Mouse (Mus musculus): ENCODE measurements at regions not wholly inside any gene's neighbourhood (a gene's known extent, or its start where the extent isn't known, plus 50 kb on each side); places are given as distances from the start of the nearest gene placed in this dataset.
"Not testable (repeated sequence)": the region's sequence is repeated elsewhere in the genome, so short reads cannot be mapped to it uniquely, and the experiment has no call there.

DNA sequence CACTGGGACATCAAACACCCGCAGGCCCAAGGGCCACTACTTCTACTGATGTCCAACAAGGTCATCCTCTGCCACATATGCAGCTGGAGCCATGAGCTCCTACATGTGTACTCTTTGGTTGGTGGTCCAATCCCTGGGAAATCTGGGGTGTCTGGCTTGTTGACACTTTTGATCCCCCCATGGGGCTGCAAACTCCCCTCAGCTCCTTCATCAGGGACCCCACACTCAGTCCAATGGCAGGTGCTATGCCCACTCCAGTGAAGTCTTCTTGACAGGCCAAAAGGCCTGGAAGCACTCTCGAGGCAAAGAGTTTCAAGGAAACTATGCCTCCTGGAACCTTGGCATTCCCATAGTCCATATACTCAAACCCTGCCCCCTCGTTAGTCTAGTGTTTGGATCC is 570.8 kb upstream of the Smc2 start:
- DNase-seq = no peak

DNA sequence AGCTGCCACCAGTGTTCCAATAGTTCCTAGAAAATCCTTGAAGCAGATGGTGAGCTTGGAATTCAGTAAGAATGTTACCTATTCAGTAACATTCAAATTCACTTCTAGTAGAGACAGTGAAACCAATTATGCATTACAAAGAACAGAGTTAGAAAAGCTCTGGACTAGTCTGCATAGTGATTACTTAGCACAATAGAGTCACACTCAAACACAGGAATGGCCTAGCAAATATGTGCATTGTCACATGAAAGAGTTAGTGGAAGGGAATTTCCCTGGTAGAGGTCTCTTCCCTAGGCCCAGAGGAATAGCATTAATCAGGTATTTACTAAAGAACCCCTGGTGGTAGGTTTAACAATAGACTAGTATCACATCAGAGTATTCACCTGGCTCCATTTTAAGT is 570.3 kb upstream of the Smc2 start:
- not testable (repeated sequence) for DNase-seq

DNA sequence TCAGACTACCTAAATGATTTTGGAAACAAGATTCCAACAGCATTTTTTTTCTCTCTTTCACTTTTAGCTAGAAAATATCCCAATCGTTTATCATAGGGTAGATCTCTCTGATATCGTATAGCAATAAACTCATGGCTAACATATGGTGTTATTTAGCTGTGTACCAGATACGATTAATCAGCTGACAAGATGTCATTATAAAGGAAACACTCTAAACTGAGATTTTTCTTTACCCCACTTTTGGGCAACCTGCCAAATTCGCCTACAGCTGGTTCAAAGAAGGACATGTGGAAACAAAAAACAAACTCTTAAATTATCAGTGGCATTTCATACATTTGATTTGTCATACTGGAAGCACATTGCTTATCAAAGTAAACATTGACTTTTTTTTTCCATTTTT is 553.6 kb upstream of the Smc2 start:
- DNase-seq = peak; percentile 4

DNA sequence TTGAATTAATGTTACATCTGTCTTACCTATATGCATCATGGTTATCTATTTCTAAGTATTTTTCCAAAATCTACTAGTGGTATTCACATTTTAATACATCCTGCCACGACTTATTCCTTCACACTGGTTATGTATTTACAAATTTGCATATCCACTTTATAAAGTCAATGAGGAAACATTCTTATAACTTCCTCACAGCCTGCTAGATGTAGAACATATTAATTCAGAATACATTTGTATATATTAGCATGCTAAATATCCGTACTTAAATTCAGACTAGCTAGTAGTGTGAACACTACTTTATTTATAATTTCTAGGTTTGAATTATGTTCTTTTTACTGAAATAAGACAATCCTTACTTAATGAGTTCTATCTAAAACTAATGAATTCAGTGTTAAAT is 549.8 kb upstream of the Smc2 start:
- no peak for DNase-seq

DNA sequence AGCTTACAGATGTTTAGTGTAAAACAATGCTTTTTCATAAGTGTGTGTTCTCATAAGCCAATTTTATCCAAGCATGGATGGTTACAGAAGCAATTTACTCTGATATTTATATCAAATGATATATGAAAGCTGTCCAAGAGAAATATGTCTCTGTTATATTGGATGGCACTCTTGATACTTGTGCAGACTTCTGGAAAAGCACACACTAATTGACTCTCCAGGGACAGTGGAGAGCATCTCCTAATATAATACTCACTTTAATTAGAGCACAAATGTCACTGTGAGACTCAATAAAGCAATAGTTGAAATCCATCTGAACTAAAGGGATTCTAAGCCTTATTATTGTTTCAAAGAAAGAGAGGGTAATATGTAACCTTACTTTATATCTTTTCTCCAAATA is 510.8 kb upstream of the Smc2 start:
- no peak for DNase-seq

DNA sequence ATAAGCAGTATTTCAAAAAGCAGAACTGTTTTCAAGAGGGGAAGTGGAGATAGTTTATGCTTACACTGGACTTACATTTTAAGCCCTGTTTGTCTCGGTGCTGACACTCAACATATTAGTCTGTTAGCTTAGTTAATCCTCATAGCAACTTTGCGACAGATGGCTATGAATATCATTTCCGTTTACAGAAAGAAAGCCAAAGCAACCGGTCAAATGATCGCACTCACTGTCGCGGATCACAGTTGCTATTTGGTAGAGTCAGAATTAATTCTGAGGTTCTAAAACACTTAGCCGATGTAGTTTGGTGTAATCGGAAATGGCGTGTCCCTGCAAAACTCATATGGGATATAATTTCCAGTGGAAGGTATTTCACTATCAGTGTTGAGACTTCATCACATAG is 469.3 kb upstream of the Smc2 start:
- peak; percentile 2 for DNase-seq

DNA sequence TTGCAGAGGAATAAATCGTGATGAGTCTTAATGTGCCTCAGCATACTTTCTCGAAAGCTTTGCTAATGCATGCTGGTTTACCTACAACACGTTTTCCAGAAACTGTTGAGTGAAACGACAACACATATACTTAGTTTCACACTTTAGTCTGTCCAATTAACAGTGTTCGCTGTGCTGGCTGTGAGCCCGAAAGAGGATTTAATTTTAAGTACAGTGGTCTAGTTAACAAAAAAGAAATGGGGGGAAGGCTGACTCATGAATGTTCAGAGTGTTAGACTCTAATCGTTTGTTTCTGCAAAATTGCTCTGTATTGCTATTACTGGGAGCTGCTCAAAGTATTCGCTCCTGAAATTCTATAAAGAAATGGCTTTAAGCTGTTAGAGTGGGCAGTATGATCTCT is 460.1 kb upstream of the Smc2 start:
- peak; percentile 24 for DNase-seq

DNA sequence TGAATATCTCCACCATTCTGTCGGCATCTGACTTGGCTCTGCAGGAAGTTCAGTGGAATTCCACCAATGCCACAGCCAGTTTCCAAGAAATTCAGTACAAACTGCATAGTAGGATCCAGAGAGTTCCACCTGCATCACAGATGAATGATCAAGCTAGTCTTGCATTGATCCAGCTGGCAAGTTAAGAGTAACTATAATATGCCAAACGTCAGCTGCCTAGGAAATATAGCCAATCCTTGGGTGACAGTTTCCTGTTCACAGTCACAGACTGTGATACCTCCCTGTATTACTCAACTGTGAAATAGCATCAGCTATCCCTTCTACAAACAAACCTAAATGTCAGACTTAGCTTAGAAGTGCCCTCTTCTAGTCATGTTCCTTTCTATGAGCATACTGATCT is 446.6 kb upstream of the Smc2 start:
- no peak for DNase-seq

DNA sequence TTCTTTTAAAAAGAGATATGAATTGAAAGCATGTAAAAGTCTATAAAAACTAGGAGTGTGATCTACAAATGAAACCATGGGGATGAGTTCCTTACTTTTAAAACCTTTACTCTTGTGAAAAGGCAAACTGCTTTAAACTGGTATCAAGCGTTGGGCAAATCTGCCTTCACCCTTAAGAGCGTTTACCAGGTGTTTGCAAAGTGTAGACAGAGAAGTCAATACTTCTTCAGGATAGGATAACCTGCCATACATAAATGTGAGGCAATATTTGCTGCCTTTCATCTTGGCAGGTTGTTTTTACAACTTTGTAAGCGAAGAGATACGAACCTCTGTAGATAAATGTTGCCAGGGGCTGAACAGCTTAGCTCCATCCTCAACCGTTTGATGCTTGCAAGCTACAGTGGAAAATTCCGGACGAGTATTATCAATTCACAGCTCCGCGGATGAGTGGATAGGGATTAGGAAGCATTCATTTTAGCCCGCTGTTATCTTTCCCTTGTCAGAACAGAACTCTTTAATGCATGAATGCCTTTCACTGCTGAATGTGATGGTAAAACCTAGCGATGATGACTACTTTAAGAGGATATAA is 402.2 kb upstream of the Smc2 start:
- DNase-seq = no peak

DNA sequence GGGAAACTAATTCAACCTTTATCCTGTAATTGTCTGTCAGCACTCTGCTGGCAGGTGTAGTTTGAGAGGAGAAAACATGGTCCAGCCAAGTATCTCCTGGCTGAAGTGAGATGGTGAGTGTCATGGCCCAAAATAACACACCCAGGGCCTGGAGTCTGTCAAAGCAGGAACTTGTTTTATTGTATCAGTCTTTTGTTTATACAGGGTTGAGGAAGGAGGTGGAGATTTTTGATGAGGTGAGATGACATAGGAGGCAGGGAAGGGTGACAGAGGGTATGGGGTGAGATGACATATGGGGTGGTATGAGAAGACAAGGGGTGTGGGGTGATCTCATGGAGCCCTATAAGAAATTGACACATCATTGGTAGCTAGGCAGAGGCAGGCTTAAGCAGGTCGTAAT is 395.6 kb upstream of the Smc2 start:
- DNase-seq = no peak

DNA sequence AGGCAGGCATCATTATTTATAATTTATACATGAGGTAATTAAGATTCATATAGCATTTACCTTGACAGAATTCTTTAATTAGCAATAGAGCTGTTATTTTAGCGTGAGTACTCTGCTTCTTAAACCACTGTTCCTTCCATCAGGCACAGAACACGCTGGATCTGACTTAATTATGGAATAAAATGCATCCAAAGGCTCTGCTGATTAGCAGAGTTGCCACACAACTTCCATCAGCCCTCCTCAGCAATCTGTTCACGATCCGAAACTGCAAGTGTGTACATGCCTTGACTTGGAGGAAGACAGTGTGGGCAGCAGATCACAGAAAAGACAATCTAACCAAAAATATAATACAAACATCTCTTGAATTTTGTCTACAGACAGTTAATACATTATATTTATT is 388.1 kb upstream of the Smc2 start:
- DNase-seq = no peak

DNA sequence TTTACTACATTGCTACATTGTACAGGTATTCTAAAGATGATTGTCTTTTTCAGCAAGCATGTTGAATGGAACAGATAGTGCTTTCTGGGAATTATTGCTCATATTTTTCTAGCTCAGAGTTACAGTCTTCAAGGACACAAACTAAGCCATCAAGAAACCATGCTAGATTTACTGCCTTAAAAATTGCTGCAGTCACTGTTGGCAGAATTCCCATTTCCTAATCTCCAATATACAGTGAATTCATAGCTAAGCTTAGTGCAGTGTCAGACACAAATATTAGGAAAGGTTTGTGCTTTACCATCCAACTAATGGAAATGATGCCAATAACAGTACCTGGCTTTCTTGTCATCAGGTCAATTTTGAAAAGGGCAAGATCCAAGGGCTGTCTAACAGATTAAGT is 383.0 kb upstream of the Smc2 start:
- DNase-seq = no peak

DNA sequence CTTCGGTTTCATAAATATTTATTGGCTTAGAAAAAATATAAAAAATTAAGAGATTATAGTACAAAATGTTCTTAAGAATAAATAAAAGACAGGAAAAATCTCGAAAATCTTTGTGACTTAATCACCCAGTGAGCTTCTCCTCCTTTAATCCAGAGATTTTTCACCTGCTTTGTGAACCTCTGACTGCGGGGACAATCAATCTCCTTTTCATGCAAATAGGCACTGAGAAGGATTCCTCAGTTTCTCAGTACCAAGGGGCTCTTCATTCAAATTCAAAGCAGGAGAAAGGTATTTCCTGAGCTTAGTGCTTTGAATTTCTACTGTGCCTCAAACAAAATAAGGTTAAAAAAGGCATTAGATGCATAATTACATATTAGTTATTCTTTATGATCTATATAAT is 379.0 kb upstream of the Smc2 start:
- no peak for DNase-seq

DNA sequence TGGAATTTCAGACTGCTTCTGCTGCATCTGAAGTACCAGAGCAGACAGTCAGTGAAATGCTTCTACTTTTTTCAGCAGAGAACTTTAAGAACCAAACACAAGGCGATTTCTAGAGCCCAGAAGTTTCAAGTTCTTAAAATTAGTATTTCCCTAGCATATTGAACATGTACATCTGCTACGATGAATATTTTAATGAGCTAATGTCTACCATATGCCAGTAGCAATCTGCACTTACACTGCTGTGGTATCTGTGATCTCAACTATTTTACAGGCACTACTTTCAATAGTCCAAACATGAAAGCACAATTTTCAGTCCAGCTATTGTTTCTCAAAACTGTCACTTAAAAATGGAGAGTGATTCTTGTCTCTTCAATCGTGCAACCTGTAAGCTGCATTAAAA is 339.9 kb upstream of the Smc2 start:
- no peak for DNase-seq

DNA sequence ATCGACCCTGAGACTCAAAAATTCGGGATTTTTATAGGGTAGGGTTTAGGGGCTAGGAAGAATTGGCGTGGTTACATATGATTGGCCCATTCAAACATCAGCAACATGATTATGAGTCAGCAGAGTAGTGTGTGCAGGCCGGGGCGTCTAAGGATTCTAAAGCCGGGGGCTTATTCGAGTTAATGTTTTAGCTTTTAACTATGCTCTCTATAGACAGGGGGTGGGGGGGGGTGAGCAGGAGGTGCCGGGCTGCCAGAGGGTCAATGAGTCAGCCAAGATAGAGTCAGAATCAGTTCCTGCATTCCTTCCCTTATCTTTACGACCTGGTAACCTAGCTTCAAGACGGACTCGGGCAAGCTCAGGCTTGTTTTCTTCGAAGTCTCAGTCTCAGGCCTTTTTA is 333.2 kb upstream of the Smc2 start:
- DNase-seq = no peak

DNA sequence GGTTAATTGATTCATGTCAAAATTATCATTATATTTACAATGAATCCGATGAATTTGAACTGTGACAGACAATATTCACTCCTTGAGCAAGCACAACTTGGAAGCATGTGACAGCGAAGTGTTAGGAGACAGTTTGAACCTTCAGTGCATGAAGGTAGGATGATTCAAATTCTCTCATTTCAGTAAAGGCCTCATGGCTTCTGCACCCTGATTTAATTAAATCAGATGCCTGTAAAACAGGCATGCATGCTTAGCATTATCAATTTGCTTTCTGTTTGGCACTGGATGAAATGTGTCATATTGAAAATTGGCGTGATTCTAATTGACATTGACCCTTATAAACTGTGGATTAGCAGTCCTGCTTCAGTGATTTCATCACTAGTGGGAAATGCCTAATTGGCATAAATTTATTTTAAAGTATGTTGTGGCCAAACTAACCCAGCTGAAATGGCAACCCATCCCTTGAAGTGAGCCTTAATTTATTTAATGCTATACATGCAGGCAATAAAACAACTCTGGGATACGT is 321.2 kb upstream of the Smc2 start:
- no peak for DNase-seq

DNA sequence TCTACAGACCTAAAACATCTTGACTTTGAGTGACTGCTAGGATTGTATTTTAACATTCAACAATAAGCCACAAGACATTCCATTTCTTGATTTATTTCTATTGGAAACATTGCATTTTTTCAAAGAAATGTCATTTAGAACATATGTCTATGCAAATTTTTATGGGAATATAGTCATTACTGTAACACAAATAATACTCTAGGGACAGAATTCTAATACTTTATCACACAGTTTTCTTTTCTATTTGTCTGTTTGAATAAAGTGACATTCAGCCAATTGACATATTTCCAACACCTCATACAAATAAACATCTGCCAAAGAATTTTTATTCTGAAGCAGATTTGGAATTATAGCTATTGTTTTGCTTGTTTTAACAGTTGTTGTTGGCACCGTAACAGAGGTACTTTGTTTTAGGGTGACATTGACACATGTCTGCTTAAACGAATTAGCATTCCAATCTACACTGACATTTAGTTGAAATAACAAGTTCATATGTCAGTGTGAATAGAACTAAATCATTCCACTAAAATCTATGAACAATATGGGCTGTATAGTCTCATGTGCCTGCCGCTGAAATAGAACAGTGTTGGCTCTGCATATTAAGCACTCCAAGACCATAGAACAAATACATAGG is 320.5 kb upstream of the Smc2 start:
- DNase-seq = no peak

DNA sequence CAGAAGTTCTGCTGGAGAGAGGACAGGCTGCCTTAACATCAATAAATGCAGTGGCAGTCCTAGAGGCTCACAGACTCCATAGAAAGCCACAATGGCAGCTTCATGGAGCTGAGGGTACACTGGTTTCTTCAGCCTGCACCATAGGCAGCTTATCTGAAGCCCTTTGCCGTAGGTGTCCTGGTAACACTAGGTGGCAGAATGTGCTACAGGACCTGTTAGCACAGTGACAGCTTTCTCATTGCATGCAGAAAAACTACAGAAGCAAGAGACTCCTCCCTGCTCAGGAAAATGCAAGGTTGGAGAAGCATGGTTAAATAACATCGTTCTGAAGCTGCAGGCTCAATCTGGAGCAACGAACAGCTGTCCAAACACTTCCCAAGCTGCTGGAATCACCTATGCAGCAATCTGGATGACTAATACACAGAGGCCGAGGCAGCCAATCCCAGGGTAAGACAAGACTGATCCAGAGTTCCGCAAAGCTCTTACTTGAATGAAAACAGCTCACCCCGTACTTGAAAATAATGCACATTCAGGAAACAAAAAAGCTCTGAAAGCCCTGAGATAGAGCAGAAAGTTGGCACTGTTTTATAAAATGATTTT is 286.4 kb upstream of the Smc2 start:
- DNase-seq = peak; percentile 22

DNA sequence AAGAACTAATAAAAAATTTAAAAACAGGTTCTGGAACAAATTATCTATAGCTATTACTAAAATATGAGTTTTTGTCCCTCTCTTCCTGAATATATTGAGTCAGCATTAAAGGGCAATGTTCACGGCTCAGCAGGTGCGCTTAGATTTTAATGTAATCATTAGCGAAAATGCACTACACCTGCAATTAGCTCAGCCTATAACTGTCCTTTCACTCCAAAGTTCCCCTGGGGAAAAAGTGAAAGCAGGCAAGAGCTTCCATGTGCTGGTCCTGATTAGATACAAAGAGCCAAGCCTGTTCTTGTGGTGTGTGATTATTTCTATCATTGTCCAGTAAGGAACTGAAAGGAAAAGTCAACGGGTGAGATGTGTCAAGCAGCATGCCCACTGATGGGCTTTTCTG is 262.8 kb upstream of the Smc2 start:
- DNase-seq = no peak

DNA sequence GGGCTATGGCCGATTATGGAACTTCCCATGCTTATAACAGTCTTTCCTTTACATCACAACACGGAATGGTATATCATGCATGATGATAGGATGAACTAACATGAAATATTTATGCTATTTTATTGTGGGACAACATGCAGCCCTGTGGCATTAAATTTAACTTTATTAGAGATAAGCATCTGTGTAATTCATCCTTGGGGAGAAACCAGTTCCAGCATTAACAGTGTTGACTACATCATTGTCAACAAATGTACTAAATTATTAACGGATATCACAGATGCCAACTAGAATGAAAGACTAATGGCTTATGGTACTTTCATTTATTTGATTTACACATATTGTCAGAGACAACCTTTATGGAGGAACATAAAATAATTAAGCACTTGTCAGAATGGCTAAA is 241.3 kb upstream of the Smc2 start:
- no peak for DNase-seq

DNA sequence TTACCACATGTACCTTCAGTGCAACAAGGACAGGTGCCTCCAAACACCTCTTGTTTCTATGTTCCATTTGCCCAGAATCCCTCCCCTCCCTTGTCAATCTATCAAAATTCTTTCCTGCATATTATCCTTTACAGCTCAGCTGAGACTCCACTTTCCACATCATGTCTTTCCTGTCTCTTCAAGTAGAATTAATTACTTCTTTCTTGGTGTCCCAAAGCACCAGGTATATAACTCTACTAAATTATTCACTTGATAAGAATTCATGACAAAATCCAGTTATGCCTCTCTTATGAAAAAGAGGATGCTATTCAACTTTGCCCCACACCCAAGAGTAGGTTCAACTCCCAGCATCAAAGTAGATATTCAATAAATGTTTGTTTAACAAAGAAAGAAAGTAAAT is 228.4 kb upstream of the Smc2 start:
- DNase-seq = no peak

DNA sequence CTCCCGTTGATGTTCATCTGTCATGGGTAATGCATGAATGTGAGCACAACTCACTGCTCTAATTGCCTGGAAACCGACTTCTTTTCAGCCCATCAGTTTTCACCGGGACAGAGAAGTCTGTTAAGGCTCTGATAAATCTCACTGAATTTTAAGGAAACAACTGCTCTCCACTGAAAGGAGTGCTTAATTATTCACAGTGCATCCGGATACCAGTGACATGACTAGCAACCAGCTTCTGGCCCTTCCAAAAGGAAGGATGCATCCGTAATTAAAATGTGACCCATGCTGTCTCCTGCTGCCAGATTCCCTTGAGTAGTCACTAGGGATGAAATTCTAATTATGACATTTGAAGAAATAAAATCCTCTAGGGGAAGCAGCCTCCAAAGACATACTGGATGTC is 228.0 kb upstream of the Smc2 start:
- DNase-seq = no peak

DNA sequence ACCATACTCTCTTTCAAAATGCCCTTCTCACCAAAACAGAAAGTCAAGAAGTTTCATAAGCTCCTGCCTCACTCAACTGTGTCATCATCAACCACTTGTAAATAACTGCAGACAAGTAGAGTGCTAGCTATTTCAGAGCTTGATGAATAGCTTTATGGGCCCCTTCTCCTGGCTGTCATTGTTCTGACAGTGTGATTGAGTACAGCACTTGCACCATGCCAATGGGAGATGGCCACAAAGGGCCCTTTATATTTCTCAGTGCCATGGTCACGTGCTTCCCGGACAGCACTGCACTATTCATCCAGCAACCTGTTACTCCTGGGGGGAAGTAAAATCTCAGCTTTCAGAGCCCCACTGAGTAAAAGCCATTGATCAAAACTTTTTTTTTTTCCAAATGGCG is 225.7 kb upstream of the Smc2 start:
- no peak for DNase-seq

Measured in right cerebral cortex, adult 18-20 months (tissue).